Mouse (Mus musculus): ENCODE data around the gene Fam118b. TPM values are rescaled to one million over a fixed set of nuclear protein-coding genes. Genes with fewer than 3 reads are reported as not detected.
A peak's percentile ranks its signal among the peaks of the same experiment; 100 is the strongest.

Fam118b gene
- polyA plus RNA-seq, 1 experiment, result 10.7 TPM

DNA sequence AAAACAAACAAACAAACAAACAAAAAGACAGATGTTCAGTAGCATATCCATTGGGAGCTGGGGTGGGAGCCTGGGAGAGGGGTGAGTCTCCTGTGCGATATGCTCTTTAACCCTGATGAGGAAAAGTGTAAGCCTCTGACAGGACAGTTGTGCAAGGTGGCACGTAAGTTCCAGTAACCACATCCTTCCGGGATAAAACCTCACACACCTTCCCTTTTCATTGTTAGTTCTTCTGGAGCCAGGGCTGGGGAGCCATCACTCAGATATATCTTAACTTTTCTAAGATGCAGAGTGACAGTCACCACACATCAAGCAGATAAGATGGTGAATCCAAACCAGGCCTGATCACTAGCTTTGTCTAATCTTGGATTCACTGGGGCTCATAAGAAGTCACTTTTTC is 73.6 kb downstream of the Fam118b start:
- no peaks in the 10 kb centered on the region for H3K4me1 ChIP-seq (ENCODE audit: control insufficient read depth, insufficient read depth, insufficient read length, low read length)
- H3K4me3 ChIP-seq (ENCODE audit: insufficient read depth, low read depth, low read length), result no peak overlapping the region
- no peak overlapping the region for H3K27ac ChIP-seq (replicated peaks; ENCODE audit: low read depth, low read length)

DNA sequence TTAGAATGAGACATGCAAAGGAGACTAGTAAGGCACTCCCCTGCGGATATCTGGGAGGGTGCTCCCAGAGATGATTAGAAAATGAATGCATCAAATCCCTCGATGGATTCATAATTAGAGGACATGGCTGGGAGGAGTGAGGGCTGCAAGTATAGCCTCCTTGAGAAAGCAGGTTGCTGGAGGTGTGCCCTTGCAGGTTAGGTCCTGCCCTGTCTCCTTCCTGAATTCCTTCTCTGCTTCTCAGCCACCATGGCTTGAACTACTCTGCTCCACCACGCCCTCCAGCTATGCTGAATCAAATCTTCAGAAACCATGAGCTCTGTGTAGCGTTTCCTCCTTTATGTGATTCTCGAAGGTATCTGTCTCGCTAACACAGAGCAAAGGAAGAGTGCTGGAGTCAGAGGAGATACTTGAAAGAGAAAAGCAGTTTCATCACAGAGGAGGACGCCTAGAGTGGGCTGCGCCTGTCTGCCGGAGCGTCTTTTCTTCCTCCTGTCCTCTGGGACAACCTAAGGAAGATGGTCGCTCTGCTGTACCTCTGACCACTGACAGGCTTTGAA is 74.5 kb downstream of the Fam118b start:
- H3K4me1 ChIP-seq (ENCODE audit: control insufficient read depth, insufficient read depth, insufficient read length, low read length), result no peaks in the 10 kb centered on the region
- no peak overlapping the region for H3K4me3 ChIP-seq (ENCODE audit: insufficient read depth, low read depth, low read length)
- H3K27ac ChIP-seq (replicated peaks; ENCODE audit: low read depth, low read length), result no peak overlapping the region

DNA sequence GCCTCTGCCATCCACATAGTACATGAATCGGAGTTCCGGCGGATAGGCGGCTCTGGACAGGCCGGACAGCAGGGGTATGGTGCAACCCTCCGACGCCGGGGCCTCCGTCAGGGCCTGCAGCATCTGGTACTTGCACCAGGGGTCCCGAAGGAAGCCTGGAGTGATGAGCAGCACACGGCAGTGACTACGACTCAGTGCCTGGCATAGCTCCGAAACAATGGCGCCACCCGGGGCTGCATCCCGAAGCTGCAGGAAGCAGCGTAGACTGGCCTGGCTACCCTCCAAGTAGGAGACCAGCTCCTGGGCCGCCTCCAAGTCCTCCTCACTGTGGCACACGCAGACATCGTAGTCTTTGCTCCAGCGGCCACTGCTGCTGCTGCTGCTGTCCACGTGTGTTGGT is 78.9 kb downstream of the Fam118b start:
- Histone ChIP-seq H3K27ac (replicated peaks; ENCODE audit: low read depth, low read length) (no peak overlapping the region), H3K4me3 (ENCODE audit: insufficient read depth, low read depth, low read length) (peak overlapping the region; percentile 7; the same call in 1 of the 2 replicates), H3K4me1 (ENCODE audit: control insufficient read depth, insufficient read depth, insufficient read length, low read length) (no peaks in the 10 kb centered on the region)

DNA sequence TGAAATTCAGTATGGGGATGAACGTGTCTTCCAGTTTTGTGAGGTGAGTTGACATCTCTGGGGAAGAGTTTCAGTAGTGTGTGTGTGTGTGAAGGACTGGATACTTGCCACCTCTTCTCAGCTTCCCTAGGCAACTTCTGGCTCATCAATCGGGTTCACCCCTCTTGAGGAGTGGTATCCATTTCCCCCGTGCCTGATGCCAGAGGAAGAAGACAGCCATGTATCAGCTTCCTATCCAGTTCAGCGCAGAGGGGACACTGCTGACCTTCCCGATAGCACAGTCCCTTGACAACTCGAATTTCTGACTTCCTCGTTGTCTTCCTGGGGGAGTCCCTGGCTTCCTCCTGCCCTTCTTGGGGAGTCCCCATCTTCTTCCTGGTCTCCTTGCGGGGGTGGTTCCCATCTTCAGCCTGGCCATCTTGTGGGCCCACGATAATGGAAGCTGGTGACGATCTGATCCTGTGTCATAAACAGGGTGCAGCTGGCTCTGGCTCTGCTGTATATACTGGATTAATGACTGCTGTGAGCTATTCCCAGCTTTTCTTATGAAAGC is 80.2 kb downstream of the Fam118b start:
- H3K4me1 ChIP-seq (ENCODE audit: control insufficient read depth, insufficient read depth, insufficient read length, low read length), result no peaks in the 10 kb centered on the region
- H3K27ac ChIP-seq (replicated peaks; ENCODE audit: low read depth, low read length), result no peak overlapping the region
- H3K4me3 ChIP-seq (ENCODE audit: insufficient read depth, low read depth, low read length), result no peak overlapping the region

DNA sequence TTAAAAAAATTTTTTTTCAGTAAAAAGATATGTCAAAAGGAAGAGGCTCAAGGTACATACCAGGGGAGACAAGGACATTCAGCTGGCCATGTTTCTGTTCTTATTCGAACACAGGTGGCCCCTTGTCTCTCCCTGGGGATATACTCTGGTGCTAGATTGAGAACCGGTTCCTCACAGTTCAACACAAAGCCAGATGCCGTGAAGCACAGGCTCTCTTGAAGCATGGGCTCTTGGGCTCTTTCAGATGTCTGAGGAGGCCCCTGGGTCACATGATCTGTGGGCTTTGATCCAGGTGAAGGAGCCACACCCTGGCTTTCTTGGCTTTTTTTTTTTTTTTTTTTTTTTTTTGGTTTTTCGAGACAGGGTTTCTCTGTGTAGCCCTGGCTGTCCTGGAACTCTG is 81.2 kb downstream of the Fam118b start:
- H3K4me1 ChIP-seq (ENCODE audit: control insufficient read depth, insufficient read depth, insufficient read length, low read length), result no peaks in the 10 kb centered on the region
- no peak overlapping the region for H3K4me3 ChIP-seq (ENCODE audit: insufficient read depth, low read depth, low read length)
- no peak overlapping the region for H3K27ac ChIP-seq (replicated peaks; ENCODE audit: low read depth, low read length)

DNA sequence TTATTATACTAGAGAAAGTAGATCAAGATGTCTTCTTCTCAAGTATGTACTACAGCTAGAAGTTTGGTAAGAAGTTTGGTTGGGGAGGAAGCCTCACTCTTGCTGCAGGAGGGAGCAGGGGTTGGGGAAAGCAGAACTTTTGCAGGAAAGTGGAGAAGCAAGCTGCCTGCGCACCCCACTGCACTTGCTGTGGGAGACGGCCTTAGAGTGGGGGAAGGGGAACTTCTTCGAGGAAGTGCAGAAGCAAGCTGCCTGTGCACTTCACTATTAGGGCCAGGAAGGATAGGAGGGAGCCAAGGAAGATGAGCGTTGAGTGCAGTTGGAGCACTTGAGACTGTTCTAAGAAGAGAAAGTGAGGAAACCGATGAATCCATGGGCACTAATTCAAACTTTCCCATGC is 84.2 kb downstream of the Fam118b start:
- H3K4me1 ChIP-seq (ENCODE audit: control insufficient read depth, insufficient read depth, insufficient read length, low read length), result no peaks in the 10 kb centered on the region
- H3K27ac ChIP-seq (replicated peaks; ENCODE audit: low read depth, low read length), result no peak overlapping the region
- no peak overlapping the region for H3K4me3 ChIP-seq (ENCODE audit: insufficient read depth, low read depth, low read length)

DNA sequence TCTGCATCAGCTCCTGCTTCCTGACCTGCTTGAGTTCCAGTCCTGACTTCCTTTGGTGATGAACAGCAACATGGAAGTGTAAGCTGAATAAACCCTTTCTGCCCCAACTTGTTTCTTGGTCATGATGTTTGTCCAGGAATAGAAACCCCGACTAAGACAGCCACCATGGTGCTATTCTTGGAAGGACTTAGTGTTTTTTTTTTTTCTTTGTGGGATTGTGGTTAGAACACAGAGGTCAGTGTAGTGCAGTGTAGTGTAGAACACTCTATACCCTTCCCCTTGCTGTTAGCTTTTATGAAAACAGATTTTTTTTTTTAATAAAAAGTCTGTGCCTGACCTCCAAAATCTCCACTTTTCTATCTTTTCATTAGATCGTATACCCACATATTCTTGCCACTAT is 84.8 kb downstream of the Fam118b start:
- H3K4me1 ChIP-seq (ENCODE audit: control insufficient read depth, insufficient read depth, insufficient read length, low read length), result no peaks in the 10 kb centered on the region
- no peak overlapping the region for H3K4me3 ChIP-seq (ENCODE audit: insufficient read depth, low read depth, low read length)
- H3K27ac ChIP-seq (replicated peaks; ENCODE audit: low read depth, low read length), result no peak overlapping the region

DNA sequence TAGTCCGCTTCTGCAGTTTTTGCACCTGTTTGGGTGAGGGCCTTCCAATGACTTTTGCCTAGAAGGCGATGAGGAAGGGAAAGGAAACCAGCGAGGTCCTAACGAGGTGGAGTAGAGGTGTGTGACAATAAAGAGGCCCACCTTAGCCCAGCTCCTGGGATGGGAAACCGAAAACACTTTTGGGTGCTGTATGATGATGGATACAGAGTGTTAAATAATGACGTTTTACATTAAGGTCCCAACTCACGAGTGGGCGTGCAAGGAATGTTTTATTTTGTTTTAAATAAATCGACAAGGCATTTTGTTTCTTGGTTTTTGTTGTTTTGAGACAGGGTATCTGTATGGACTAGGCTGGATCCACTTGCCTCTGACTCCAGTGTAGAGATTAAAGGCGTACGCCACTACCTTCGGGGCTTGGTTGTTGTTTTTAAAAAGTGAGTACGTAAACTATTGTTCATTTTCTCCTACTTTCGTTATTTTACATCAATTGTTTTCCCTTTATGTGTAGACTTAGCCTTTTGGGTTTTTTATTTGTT is 91.4 kb downstream of the Fam118b start:
- Histone ChIP-seq H3K4me1 (ENCODE audit: control insufficient read depth, insufficient read depth, insufficient read length, low read length) (peaks cover 3% of the 10 kb centered on the region; the same call in 1 of the 2 replicates), H3K27ac (replicated peaks; ENCODE audit: low read depth, low read length) (no peak overlapping the region), H3K4me3 (ENCODE audit: insufficient read depth, low read depth, low read length) (peak overlapping the region; percentile 80)

DNA sequence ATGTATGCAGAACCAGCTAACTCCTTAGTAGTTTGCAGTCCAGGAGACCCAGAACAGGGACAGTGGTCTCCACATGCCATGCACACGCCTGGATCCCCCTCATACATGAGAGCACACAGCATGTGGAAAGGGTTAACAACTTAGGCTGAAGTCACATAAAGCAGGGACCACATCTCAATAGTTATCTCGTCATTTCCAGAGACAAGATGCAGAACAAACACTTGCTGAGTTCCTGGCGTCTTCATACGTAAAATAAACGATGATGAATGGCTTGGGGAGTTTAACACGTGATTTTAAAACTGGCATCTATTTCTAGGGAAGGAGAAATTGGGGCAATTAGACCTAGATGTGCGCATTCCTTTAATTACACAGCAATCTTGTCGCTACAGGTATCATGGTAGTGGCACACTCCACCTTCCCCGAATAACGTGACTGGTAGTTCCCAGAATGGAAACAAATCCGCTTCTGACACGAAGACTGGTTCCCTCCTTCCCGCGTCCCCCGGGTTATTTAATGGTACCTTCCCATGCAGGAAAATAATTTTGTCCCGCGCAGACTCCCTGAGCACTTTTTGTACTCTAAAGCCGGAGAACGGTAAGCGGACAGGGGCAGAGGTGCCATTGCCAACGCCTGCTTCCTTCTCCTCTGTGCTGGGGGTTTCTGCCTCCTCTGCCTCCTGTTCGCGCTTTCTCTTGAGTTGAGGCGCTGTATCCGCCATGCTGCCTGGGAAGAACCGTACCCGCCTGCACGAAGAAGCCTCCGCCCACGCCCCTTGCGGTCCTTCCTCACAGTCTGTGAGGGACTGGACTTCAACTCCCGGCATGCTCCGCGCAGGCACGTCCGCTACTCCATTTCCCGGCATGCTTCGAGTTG is 92.1 kb downstream of the Fam118b start, which contains the start of gene Dcps:
TSS of gene Dcps (minus strand) at position 811 of the 873 bp plus-strand sequence.
- Histone ChIP-seq H3K27ac (replicated peaks; ENCODE audit: low read depth, low read length) (peak within 1 kb of the TSS; percentile 88), H3K4me1 (ENCODE audit: control insufficient read depth, insufficient read depth, insufficient read length, low read length) (peaks cover 3% of the 10 kb centered on the region; the same call in 1 of the 2 replicates), H3K4me3 (ENCODE audit: insufficient read depth, low read depth, low read length) (peak within 1 kb of the TSS; percentile 80)

DNA sequence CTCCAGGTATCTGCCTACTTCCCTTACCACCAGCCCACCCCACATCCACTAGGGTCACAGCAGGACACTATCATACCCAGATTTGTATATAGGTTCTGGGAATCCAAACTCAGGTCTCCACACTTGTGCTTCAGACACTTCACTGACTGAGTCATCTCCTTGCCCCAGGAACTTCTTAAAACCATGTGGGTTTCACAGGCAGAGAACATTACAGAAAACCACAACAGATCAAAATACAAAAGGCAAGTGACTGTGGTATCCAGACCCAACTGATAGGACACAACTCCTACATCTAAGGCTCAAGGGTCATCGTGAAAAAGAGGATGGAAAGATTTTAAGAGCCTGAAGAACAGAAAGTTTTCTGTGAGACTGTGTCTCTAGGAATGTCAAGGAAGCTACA is 94.3 kb downstream of the Fam118b start:
- H3K27ac ChIP-seq (replicated peaks; ENCODE audit: low read depth, low read length), result no peak overlapping the region
- peaks cover 3% of the 10 kb centered on the region; the same call in 1 of the 2 replicates for H3K4me1 ChIP-seq (ENCODE audit: control insufficient read depth, insufficient read depth, insufficient read length, low read length)
- no peak overlapping the region for H3K4me3 ChIP-seq (ENCODE audit: insufficient read depth, low read depth, low read length)

DNA sequence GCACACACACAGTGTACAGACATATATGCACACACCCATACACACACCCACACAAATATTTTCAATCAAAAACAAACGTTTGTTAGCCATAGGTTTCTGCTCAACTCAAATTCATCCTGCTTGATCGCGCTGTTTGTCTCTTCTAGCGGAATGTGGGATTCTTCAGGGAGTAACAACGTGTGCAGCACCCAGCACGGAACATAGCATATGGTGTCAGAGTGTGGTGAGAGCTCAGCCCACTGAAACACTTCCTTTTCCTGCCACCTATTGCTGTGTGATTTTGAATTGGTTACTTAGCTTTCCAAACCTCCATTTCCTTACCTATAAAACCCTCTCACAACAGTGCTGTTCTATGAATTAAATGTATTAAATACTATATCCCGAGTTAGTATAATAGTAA is 97.5 kb downstream of the Fam118b start:
- Histone ChIP-seq H3K27ac (replicated peaks; ENCODE audit: low read depth, low read length) (no peak overlapping the region), H3K4me3 (ENCODE audit: insufficient read depth, low read depth, low read length) (no peak overlapping the region), H3K4me1 (ENCODE audit: control insufficient read depth, insufficient read depth, insufficient read length, low read length) (peaks cover 1% of the 10 kb centered on the region; the same call in 1 of the 2 replicates)

Other genes starting within 250 kb of the Fam118b start
- 14.2 and 15.2 TPM in 2 replicates for gene St3gal4, start 148.5 kb downstream of the Fam118b start, polyA plus RNA-seq (2012; ENCODE audit: insufficient read depth, insufficient read length, missing spikeins)
- 12.6 and 17.4 TPM in 2 replicates for gene Dcps, start 91.7 kb downstream of the Fam118b start, polyA plus RNA-seq (2012; ENCODE audit: insufficient read depth, insufficient read length, missing spikeins)
- gene Srpr, start 67.6 kb downstream of the Fam118b start, polyA plus RNA-seq (2012; ENCODE audit: insufficient read depth, insufficient read length, missing spikeins), result 50.6 and 71.3 TPM in 2 replicates
- gene Tirap, start 67.5 kb downstream of the Fam118b start, polyA plus RNA-seq (2012; ENCODE audit: insufficient read depth, insufficient read length, missing spikeins), result 2.8 and 5.9 TPM in 2 replicates
- gene Foxred1, start 56.8 kb downstream of the Fam118b start, polyA plus RNA-seq (2012; ENCODE audit: insufficient read depth, insufficient read length, missing spikeins), result 95.2 and 117 TPM in 2 replicates
- gene Rpusd4, start 60 bp upstream of the Fam118b start, polyA plus RNA-seq (2012; ENCODE audit: insufficient read depth, insufficient read length, missing spikeins), result 10.6 and 11.6 TPM in 2 replicates
- 3.8 and 10.9 TPM in 2 replicates for gene Cdon, start 153.3 kb upstream of the Fam118b start, polyA plus RNA-seq (2012; ENCODE audit: insufficient read depth, insufficient read length, missing spikeins)